Mouse (Mus musculus): ENCODE results near the gene Gm6034.
"Not testable (repeated sequence)": the region's sequence is repeated elsewhere in the genome, so short reads cannot be mapped to it uniquely, and the experiment has no call there.

GRCm38 (mm10) chr17:36030046-36030702 is 12.6 kb upstream of the Gm6034 start:
- TF ChIP-seq POLR2A, CTCF (IDR thresholded peaks at IDR 0.05; ENCODE audit: extremely low read depth, insufficient read depth, low read length): not testable (repeated sequence)

Data from cortical plate, adult 2 months (tissue).